ENCODE assay signal across 24 mouse cellular contexts in genomic region chr17:25743831-25744230, GRCm38 (mm10). TPM values are rescaled to one million over a fixed set of nuclear protein-coding genes. Genes with fewer than 3 reads are reported as not detected.
A peak's percentile ranks its signal among the peaks of the same experiment; 100 is the strongest.
DNase-seq lines count a peak whose midpoint lies in the region; ATAC-seq and TF ChIP-seq lines count a peak whose summit lies in the region.
"Had no signal": no experiment of that assay in that cellular context is flagged by ENCODE, and none has a peak within 500 bp of the region (broad histone marks: within the 10 kb centered on the region; RNA-seq: fewer than 3 reads in every experiment).

No protein-coding gene starts in this region.

- H3K4me1 ChIP-seq in heart, postnatal 0 days (ENCODE audit: control insufficient read depth, insufficient read depth), result no peaks in the 10 kb centered on the region
- peaks cover 8% of the 10 kb centered on the region for H3K4me1 ChIP-seq in heart, embryonic 10.5 days
- H3K4me1 ChIP-seq: embryonic facial prominence, embryonic 12.5 days; heart, embryonic 12.5 days; hindbrain, embryonic 15.5 days had no signal

- H3K27ac ChIP-seq in heart, postnatal 0 days (ENCODE audit: low read depth), result no peak overlapping the region
- no peak overlapping the region for H3K27ac ChIP-seq in heart, embryonic 10.5 days
- H3K27ac ChIP-seq: embryonic facial prominence, embryonic 12.5 days; heart, adult 2 months; hindbrain, embryonic 15.5 days had no signal

- 81% methylated on average over 9 of the region's 9 CpGs for WGBS in heart, postnatal 0 days
- WGBS in heart, embryonic 10.5 days, result 89% methylated on average over 9 of the region's 9 CpGs

- DNase-seq in heart, postnatal 0 days (ENCODE audit: low spot score), result no peak
- DNase-seq in heart, embryonic 10.5 days (ENCODE audit: low spot score), result no peak
- DNase-seq in testis, postnatal 10 days (ENCODE audit: low spot score), result peak; percentile 69
- DNase-seq in testis, postnatal 14 days (ENCODE audit: low spot score), result no peak
- DNase-seq in adrenal gland, postnatal 14 days, result peak; percentile 73
- DNase-seq in yolk sac, embryonic 10.5 days (ENCODE audit: low spot score), result no peak
- DNase-seq in gastrocnemius, postnatal 36 days, result no peak
- DNase-seq: cerebellum, adult 2 months; gastrocnemius, postnatal 10 days; heart, adult 2 months; heart, postnatal 36 days had no signal

- no peak overlapping the region for H3K9ac ChIP-seq in heart, postnatal 0 days (replicated peaks; ENCODE audit: low read depth, low read length)
- H3K9ac ChIP-seq: embryonic facial prominence, embryonic 12.5 days; heart, embryonic 12.5 days; hindbrain, embryonic 15.5 days had no signal

- no peak overlapping the region for H3K4me2 ChIP-seq in heart, postnatal 0 days (ENCODE audit: low read depth, low read length)
- H3K4me2 ChIP-seq: embryonic facial prominence, embryonic 12.5 days; heart, embryonic 12.5 days; hindbrain, embryonic 15.5 days had no signal

- no peak for TF ChIP-seq CTCF in heart, postnatal 0 days (IDR thresholded peaks at IDR 0.05; ENCODE audit: low read depth)

- no peaks in the 10 kb centered on the region for H3K27me3 ChIP-seq in heart, postnatal 0 days (ENCODE audit: control insufficient read depth, insufficient read depth, low read length)
- peaks cover 35% of the 10 kb centered on the region for H3K27me3 ChIP-seq in heart, embryonic 10.5 days (ENCODE audit: insufficient read depth, poor library complexity, severe bottlenecking)
- H3K27me3 ChIP-seq: hindbrain, embryonic 15.5 days; Patski had no signal

- TF ChIP-seq EP300 in heart, postnatal 0 days (IDR thresholded peaks at IDR 0.05; ENCODE audit: low read depth), result no peak

- no peaks in the 10 kb centered on the region for H3K36me3 ChIP-seq in heart, postnatal 0 days (replicated peaks; ENCODE audit: control insufficient read depth, insufficient read depth, low read length)
- no peaks in the 10 kb centered on the region for H3K36me3 ChIP-seq in heart, embryonic 10.5 days
- H3K36me3 ChIP-seq: embryonic facial prominence, embryonic 12.5 days; heart, embryonic 12.5 days; hindbrain, embryonic 15.5 days had no signal

- H3K4me3 ChIP-seq in heart, postnatal 0 days (ENCODE audit: low read depth, low read length), result no peak overlapping the region
- no peak overlapping the region for H3K4me3 ChIP-seq in heart, embryonic 10.5 days
- H3K4me3 ChIP-seq: embryonic facial prominence, embryonic 12.5 days; heart, adult 2 months; heart, embryonic 12.5 days; hindbrain, embryonic 15.5 days had no signal

- ATAC-seq in heart, postnatal 0 days (ENCODE audit: insufficient read depth, low read depth), result peak; percentile 6; the same call in 1 of the 2 replicates
- no peak for ATAC-seq in cerebellum, adult (ENCODE audit: insufficient number of reproducible peaks, low FRiP score, low TSS enrichment)
- ATAC-seq: activated CD4-positive, CD25-positive, alpha-beta regulatory T cell, adult 4 months; forebrain, embryonic 16.5 days; intestine, embryonic 16.5 days; Patski had no signal

- no peaks in the 10 kb centered on the region for H3K9me3 ChIP-seq in heart, postnatal 0 days (replicated peaks; ENCODE audit: control insufficient read depth, low read length)
- H3K9me3 ChIP-seq in heart, embryonic 10.5 days, result no peaks in the 10 kb centered on the region
- H3K9me3 ChIP-seq: embryonic facial prominence, embryonic 12.5 days; heart, embryonic 12.5 days; hindbrain, embryonic 15.5 days had no signal

- intact Hi-C loops in gastrocnemius, postnatal 36 days (cut with DNase I), result no loop called here

RNA-seq across cellular contexts. Expression of gene Mslnl, which starts 8.0 kb away (rescaled TPM):
- total RNA-seq in heart, postnatal 0 days (2014; rRNA removed; ENCODE audit: low replicate concordance), result not detected in 2 replicates
- not detected in 2 replicates for polyA plus RNA-seq in heart, postnatal 0 days (2015; fragmentation: Nextera tagmentation; extraction: Ambion mirVana)
- not detected in 2 replicates for polyA plus RNA-seq in heart, embryonic 10.5 days (2016; fragmentation: Nextera tagmentation; extraction: Ambion mirVana)
- not detected in 2 replicates for total RNA-seq in adrenal gland, postnatal 14 days (2021)
- not detected for total RNA-seq in gastrocnemius, postnatal 36 days (2021)
- total RNA-seq: CH12.LX; common myeloid progenitor, adult 5-6 weeks; gastrocnemius, postnatal 10 days; heart, adult 2 months; heart, postnatal 36 days had no signal
- polyA plus RNA-seq: forebrain, embryonic 11.5 days; forebrain, embryonic 16.5 days; heart, embryonic 12.5 days; hindbrain, embryonic 11.5 days; hindbrain, embryonic 15.5 days; Patski had no signal

RNA-seq across cellular contexts. Expression of gene Msln, which starts 10.3 kb away (rescaled TPM):
- total RNA-seq in heart, postnatal 0 days (2014; rRNA removed; ENCODE audit: low replicate concordance), result 45.4 and 83.3 TPM in 2 replicates
- polyA plus RNA-seq in heart, postnatal 0 days (2015; fragmentation: Nextera tagmentation; extraction: Ambion mirVana), result 58.5 and 60.3 TPM in 2 replicates
- 0.98 and 2.8 TPM in 2 replicates for polyA plus RNA-seq in heart, embryonic 10.5 days (2016; fragmentation: Nextera tagmentation; extraction: Ambion mirVana)
- total RNA-seq in adrenal gland, postnatal 14 days (2021), result 13.0 and 14.3 TPM in 2 replicates
- under 1 TPM in 1 of 2 experiments, not detected in 1; 0.44 TPM for total RNA-seq in gastrocnemius, postnatal 36 days (2021)
- total RNA-seq: CH12.LX; common myeloid progenitor, adult 5-6 weeks had no signal
- polyA plus RNA-seq: activated CD4-positive, CD25-positive, alpha-beta regulatory T cell, adult 4 months; forebrain, embryonic 11.5 days; hindbrain, embryonic 15.5 days had no signal

RNA-seq across cellular contexts. Expression of gene Rpusd1, which starts 16.4 kb away (rescaled TPM):
- 3.2 and 4.9 TPM in 2 replicates for total RNA-seq in heart, postnatal 0 days (2014; rRNA removed; ENCODE audit: low replicate concordance)
- polyA plus RNA-seq in heart, postnatal 0 days (2015; fragmentation: Nextera tagmentation; extraction: Ambion mirVana), result 9.3 and 9.5 TPM in 2 replicates
- 18.1 and 19.8 TPM in 2 replicates for polyA plus RNA-seq in heart, embryonic 10.5 days (2016; fragmentation: Nextera tagmentation; extraction: Ambion mirVana)
- 9.9 and 10.7 TPM in 2 replicates for total RNA-seq in adrenal gland, postnatal 14 days (2021)
- 1 to 10 TPM; 2.5 to 3.1 TPM for total RNA-seq in gastrocnemius, postnatal 36 days (2021)

RNA-seq across cellular contexts. Expression of gene Chtf18, which starts 16.6 kb away (rescaled TPM):
- 9.1 and 10.8 TPM in 2 replicates for total RNA-seq in heart, postnatal 0 days (2014; rRNA removed; ENCODE audit: low replicate concordance)
- polyA plus RNA-seq in heart, postnatal 0 days (2015; fragmentation: Nextera tagmentation; extraction: Ambion mirVana), result 3.9 and 4.1 TPM in 2 replicates
- 34.5 and 46.4 TPM in 2 replicates for polyA plus RNA-seq in heart, embryonic 10.5 days (2016; fragmentation: Nextera tagmentation; extraction: Ambion mirVana)
- total RNA-seq in adrenal gland, postnatal 14 days (2021), result 4.4 and 5.0 TPM in 2 replicates
- total RNA-seq in gastrocnemius, postnatal 36 days (2021), result under 1 TPM; 0.41 to 0.49 TPM

RNA-seq across cellular contexts. Expression of gene Gng13, which starts 26.9 kb away (rescaled TPM):
- total RNA-seq in heart, postnatal 0 days (2014; rRNA removed; ENCODE audit: low replicate concordance), result not detected in 2 replicates
- polyA plus RNA-seq in heart, postnatal 0 days (2015; fragmentation: Nextera tagmentation; extraction: Ambion mirVana), result 3.2 and 6.6 TPM in 2 replicates
- 2.2 and 4.6 TPM in 2 replicates for polyA plus RNA-seq in heart, embryonic 10.5 days (2016; fragmentation: Nextera tagmentation; extraction: Ambion mirVana)
- not detected in 2 replicates for total RNA-seq in adrenal gland, postnatal 14 days (2021)
- total RNA-seq in gastrocnemius, postnatal 36 days (2021), result not detected
- total RNA-seq: common myeloid progenitor, adult 5-6 weeks; gastrocnemius, postnatal 10 days had no signal
- polyA plus RNA-seq: activated CD4-positive, CD25-positive, alpha-beta regulatory T cell, adult 4 months; gonadal fat pad, adult 2 months; Patski had no signal

Comparison
In these comparisons a context has a peak if more than half of its experiments do, and no peak if none do; other contexts are left out.
1. DNase-seq: peak in testis, postnatal 10 days (single experiment) and adrenal gland, postnatal 14 days (single experiment); none in heart, postnatal 0 days (single experiment), heart, embryonic 10.5 days (single experiment), testis, postnatal 14 days (single experiment), yolk sac, embryonic 10.5 days (single experiment) and gastrocnemius, postnatal 36 days (0 of 2).